Comparison of ENCODE assay signal across 26 mouse cellular contexts in genomic region chr1:91441855-91442254, GRCm38 (mm10). TPM values are rescaled to one million over a fixed set of nuclear protein-coding genes. Genes with fewer than 3 reads are reported as not detected.
A peak's percentile ranks its signal among the peaks of the same experiment; 100 is the strongest.
DNase-seq lines count a peak whose midpoint lies in the region; ATAC-seq and TF ChIP-seq lines count a peak whose summit lies in the region.
"Had no signal": no experiment of that assay in that cellular context is flagged by ENCODE, and none has a peak within 500 bp of the region (broad histone marks: within the 10 kb centered on the region; RNA-seq: fewer than 3 reads in every experiment).

No protein-coding gene starts in this region.

- H3K9me3 ChIP-seq in lung, postnatal 0 days (ENCODE audit: low read length): no peaks in the 10 kb centered on the region
- H3K9me3 ChIP-seq: forebrain, embryonic 13.5 days; G1E; heart, embryonic 12.5 days; heart, embryonic 15.5 days had no signal

- TF ChIP-seq CTCF in liver, adult 2 months (IDR thresholded peaks at IDR 0.05; ENCODE audit: low read depth, low read length): no peak
- no peak for TF ChIP-seq CTCF in lung, postnatal 0 days (IDR thresholded peaks at IDR 0.05)
- TF ChIP-seq CTCF in small intestine, adult 2 months (IDR thresholded peaks at IDR 0.05; ENCODE audit: extremely low read depth, insufficient read length, insufficient replicate concordance, low read depth, low read length): no peak

- no peaks in the 10 kb centered on the region for H3K79me2 ChIP-seq in liver, adult 2 months (ENCODE audit: control insufficient read depth, insufficient read depth, low read length)

- H3K4me2 ChIP-seq in lung, postnatal 0 days (replicated peaks; ENCODE audit: low read depth, low read length): no peak overlapping the region
- H3K4me2 ChIP-seq: forebrain, embryonic 13.5 days; heart, embryonic 12.5 days; heart, embryonic 15.5 days; hindbrain, embryonic 14.5 days had no signal

- no peak overlapping the region for H3K4me3 ChIP-seq in liver, adult 2 months (ENCODE audit: insufficient read depth, low read depth, low read length)
- no peak overlapping the region for H3K4me3 ChIP-seq in lung, postnatal 0 days (ENCODE audit: low read depth, low read length)
- no peak overlapping the region for H3K4me3 ChIP-seq in small intestine, adult 2 months (ENCODE audit: low read depth, low read length)
- H3K4me3 ChIP-seq: forebrain, embryonic 10.5 days; forebrain, embryonic 13.5 days; heart, embryonic 12.5 days; heart, embryonic 15.5 days had no signal

- peaks cover 5% of the 10 kb centered on the region; the same call in 1 of the 2 replicates for H3K36me3 ChIP-seq in liver, adult 2 months (ENCODE audit: control insufficient read depth, insufficient read depth, low read length)
- peaks cover 49% of the 10 kb centered on the region for H3K36me3 ChIP-seq in lung, postnatal 0 days (ENCODE audit: insufficient read depth, low read length)
- peaks cover 51% of the 10 kb centered on the region for H3K36me3 ChIP-seq in small intestine, adult 2 months (ENCODE audit: control insufficient read depth, insufficient read depth, low read length)
- H3K36me3 ChIP-seq: forebrain, embryonic 10.5 days had no signal

- 21% methylated on average over 3 of the region's 3 CpGs for WGBS in liver, adult 2 months
- WGBS in lung, postnatal 0 days: 97% methylated on average over 3 of the region's 3 CpGs
- WGBS in small intestine, adult 2 months: 91% methylated on average over 3 of the region's 3 CpGs

- intact Hi-C loops in heart, postnatal 36 days (cut with DNase I): no loop called here

- peaks cover 68% of the 10 kb centered on the region for H3K4me1 ChIP-seq in liver, adult 2 months (ENCODE audit: control insufficient read depth, insufficient read depth, low read length)
- H3K4me1 ChIP-seq in lung, postnatal 0 days (ENCODE audit: insufficient read depth, low read depth, low read length): peaks cover 25% of the 10 kb centered on the region
- H3K4me1 ChIP-seq in small intestine, adult 2 months (ENCODE audit: control insufficient read depth, insufficient read depth, insufficient read length, low read length): peaks cover 35% of the 10 kb centered on the region; the same call in 1 of the 2 replicates

- ATAC-seq in lung, postnatal 0 days: no peak
- ATAC-seq: forebrain, embryonic 13.5 days; forebrain, embryonic 16.5 days; hindbrain, postnatal 0 days; Patski had no signal

- peak overlapping the region; percentile 88 for H3K27ac ChIP-seq in liver, adult 2 months (replicated peaks; ENCODE audit: insufficient read depth, low read depth, low read length)
- H3K27ac ChIP-seq in lung, postnatal 0 days (ENCODE audit: low read length): peak overlapping the region; percentile 65
- H3K27ac ChIP-seq in small intestine, adult 2 months (ENCODE audit: insufficient read depth, low read depth, low read length): peak overlapping the region; percentile 3; the same call in 1 of the 2 replicates
- H3K27ac ChIP-seq: forebrain, embryonic 13.5 days; heart, embryonic 15.5 days; hindbrain, embryonic 14.5 days; hindbrain, postnatal 0 days had no signal

- peak; percentile 63 for DNase-seq in liver, adult 2 months (ENCODE audit: extremely low read depth, low read depth, low spot score)
- DNase-seq in liver: no peak
- DNase-seq in lung, postnatal 0 days (ENCODE audit: low spot score): no peak
- DNase-seq in lung, postnatal 10 days: no peak
- no peak for DNase-seq in heart, postnatal 36 days
- DNase-seq: adrenal gland, postnatal 10 days; adrenal gland, postnatal 36 days; B cell, adult 2 months; cerebellum, adult 18-20 months; cerebellum, adult 9-10 months; cerebellum, postnatal 14 days; gastrocnemius, postnatal 25 days; heart, adult 18-20 months; heart, postnatal 10 days; heart, postnatal 4 days had no signal

- peak overlapping the region; percentile 19 for H3K9ac ChIP-seq in liver, adult 2 months (ENCODE audit: low read depth, low read length)
- no peak overlapping the region for H3K9ac ChIP-seq in lung, postnatal 0 days (replicated peaks; ENCODE audit: low read depth)
- H3K9ac ChIP-seq: forebrain, embryonic 13.5 days; heart, embryonic 12.5 days; heart, embryonic 15.5 days; hindbrain, embryonic 14.5 days had no signal

- H3K27me3 ChIP-seq in liver, adult 2 months (ENCODE audit: control insufficient read depth, insufficient read depth, low read length): no peaks in the 10 kb centered on the region
- H3K27me3 ChIP-seq in lung, postnatal 0 days (replicated peaks; ENCODE audit: insufficient read depth, low read length): no peaks in the 10 kb centered on the region
- no peaks in the 10 kb centered on the region for H3K27me3 ChIP-seq in small intestine, adult 2 months (ENCODE audit: control insufficient read depth, insufficient read depth, low read length)
- H3K27me3 ChIP-seq: CH12.LX; forebrain, embryonic 13.5 days; heart, embryonic 12.5 days; heart, embryonic 15.5 days; Patski had no signal

- TF ChIP-seq POLR2A in liver, adult 2 months (IDR thresholded peaks at IDR 0.05; ENCODE audit: extremely low read depth, insufficient read depth, low read length): no peak
- no peak for TF ChIP-seq POLR2A in small intestine, adult 2 months (IDR thresholded peaks at IDR 0.05; ENCODE audit: low read depth, low read length)

- TF ChIP-seq EP300 in lung, postnatal 0 days (IDR thresholded peaks at IDR 0.05): no peak

RNA-seq across cellular contexts. Expression of gene Per2, which starts 17.3 kb away (rescaled TPM):
- 5.7 and 7.7 TPM in 2 replicates for total RNA-seq in liver, adult 2 months (2014; rRNA removed)
- 3.9 and 4.9 TPM in 2 replicates for polyA plus RNA-seq in liver, adult 2 months (2012; rRNA removed)
- polyA plus RNA-seq in lung, postnatal 0 days (2015; fragmentation: Nextera tagmentation; extraction: Ambion mirVana): 6.3 and 7.3 TPM in 2 replicates
- polyA plus RNA-seq in small intestine, adult 2 months (2012; rRNA removed): 4.1 and 5.2 TPM in 2 replicates
- total RNA-seq in heart, postnatal 36 days (2021): 10 to 100 TPM in 1 of 2 experiments, 1 to 10 TPM in 1; 7.9 to 13.5 TPM

RNA-seq across cellular contexts. Expression of gene Hes6, which starts 28.0 kb away (rescaled TPM):
- 64.6 and 97.0 TPM in 2 replicates for total RNA-seq in liver, adult 2 months (2014; rRNA removed)
- 107 and 112 TPM in 2 replicates for polyA plus RNA-seq in liver, adult 2 months (2012; rRNA removed)
- polyA plus RNA-seq in lung, postnatal 0 days (2015; fragmentation: Nextera tagmentation; extraction: Ambion mirVana): 63.7 and 75.1 TPM in 2 replicates
- polyA plus RNA-seq in small intestine, adult 2 months (2012; rRNA removed): 78.8 and 113 TPM in 2 replicates
- total RNA-seq in heart, postnatal 36 days (2021): 10 to 100 TPM; 18.0 to 20.1 TPM

RNA-seq across cellular contexts. Expression of gene Ilkap, which starts 43.2 kb away (rescaled TPM):
- total RNA-seq in liver, adult 2 months (2014; rRNA removed): 50.3 and 54.7 TPM in 2 replicates
- 25.2 and 32.0 TPM in 2 replicates for polyA plus RNA-seq in liver, adult 2 months (2012; rRNA removed)
- polyA plus RNA-seq in lung, postnatal 0 days (2015; fragmentation: Nextera tagmentation; extraction: Ambion mirVana): 90.5 and 94.0 TPM in 2 replicates
- polyA plus RNA-seq in small intestine, adult 2 months (2012; rRNA removed): 17.9 and 34.6 TPM in 2 replicates
- 10 to 100 TPM; 47.4 to 51.9 TPM for total RNA-seq in heart, postnatal 36 days (2021)

RNA-seq across cellular contexts. Expression of gene Traf3ip1, which starts 52.6 kb away (rescaled TPM):
- total RNA-seq in liver, adult 2 months (2014; rRNA removed): 3.2 and 3.6 TPM in 2 replicates
- 3.4 and 3.8 TPM in 2 replicates for polyA plus RNA-seq in liver, adult 2 months (2012; rRNA removed)
- 11.0 and 11.2 TPM in 2 replicates for polyA plus RNA-seq in lung, postnatal 0 days (2015; fragmentation: Nextera tagmentation; extraction: Ambion mirVana)
- polyA plus RNA-seq in small intestine, adult 2 months (2012; rRNA removed): 2.0 and 3.7 TPM in 2 replicates
- 1 to 10 TPM; 4.6 to 5.4 TPM for total RNA-seq in heart, postnatal 36 days (2021)

Comparison
In these comparisons a context has a peak if more than half of its experiments do, and no peak if none do; other contexts are left out.
1. H3K27ac ChIP-seq: peak in every context shown above with its lines; median percentile 88 in liver, adult 2 months; 65 in lung, postnatal 0 days; 3 in small intestine, adult 2 months.